Mouse (Mus musculus): Measurements from ENCODE around the gene Mtch1.

- TF ChIP-seq MAX (IDR thresholded peaks at IDR 0.05; ENCODE audit: low read depth) (no peak), MYOG (IDR thresholded peaks at IDR 0.05; ENCODE audit: control insufficient read depth in 1 of 3, insufficient read depth in 1 of 3, insufficient read length in 2 of 3, low read depth in 2 of 3) (no peak), TCF3 (IDR thresholded peaks at IDR 0.05; ENCODE audit: insufficient read length, low read depth) (no peak), USF1 (IDR thresholded peaks at IDR 0.05; ENCODE audit: low read depth) (no peak), POLR2AphosphoS2 (IDR thresholded peaks at IDR 0.05; ENCODE audit: insufficient read length, low read depth) (no peak), TCF12 (IDR thresholded peaks at IDR 0.05; ENCODE audit: insufficient read depth, poor library complexity, severe bottlenecking) (no peak), MYOD1 (IDR thresholded peaks at IDR 0.05; ENCODE audit: control insufficient read depth in 1 of 3, insufficient read length in 2 of 3, low read depth in 2 of 3) (no peak), POLR2A (IDR thresholded peaks at IDR 0.05; ENCODE audit: insufficient read length, low read depth) (no peak)
Observed at GRCm38 (mm10) chr17:29382417-29382816, 34.7 kb upstream of the Mtch1 start.

All from myocyte (in vitro differentiated cells).